Mouse (Mus musculus) adrenal gland, postnatal 10 days (tissue): ENCODE measurements around the gene Gpr61. TPM values are rescaled to one million over a fixed set of nuclear protein-coding genes. Genes with fewer than 3 reads are reported as not detected.

ENCODE experiments used
- DNase-seq: peaks from one replicate; pipeline ENCODE4 v3.0.0; 2021; ENCODE audit warnings: mixed read lengths
- total RNA-seq, 2 experiments: library from RNA; stranded (reverse); gene quantifications; 2 replicates each; pipeline ENCODE4 v1.2.3; 2021

The Gpr61 gene
- total RNA-seq, 2 experiments from 2014 or later = 0.15 to 0.48 TPM

GRCm38 (mm10) chr3:108129804-108130203 lies 24.9 kb downstream of the Gpr61 start:
- DNase-seq = no peak

- DNase-seq = no peak
Observed at GRCm38 (mm10) chr3:108129367-108129766, 25.3 kb downstream of the Gpr61 start.

- no peak for DNase-seq
Observed at GRCm38 (mm10) chr3:108128520-108128919, 26.2 kb downstream of the Gpr61 start.

GRCm38 (mm10) chr3:108126327-108126726 lies 28.4 kb downstream of the Gpr61 start:
- DNase-seq = no peak

- DNase-seq = no peak
Observed at GRCm38 (mm10) chr3:108124131-108124530, 30.6 kb downstream of the Gpr61 start.

- no peak for DNase-seq
Observed at GRCm38 (mm10) chr3:108123242-108123641, 31.4 kb downstream of the Gpr61 start.

GRCm38 (mm10) chr3:108121101-108121500 lies 33.6 kb downstream of the Gpr61 start:
- peak; percentile 18 for DNase-seq

GRCm38 (mm10) chr3:108117465-108117864 lies 37.2 kb downstream of the Gpr61 start:
- no peak for DNase-seq

- DNase-seq = no peak
Observed at GRCm38 (mm10) chr3:108113591-108114289, 40.9 kb downstream of the Gpr61 start.

- no peak for DNase-seq
Observed at GRCm38 (mm10) chr3:108112666-108113065, 42.0 kb downstream of the Gpr61 start.

GRCm38 (mm10) chr3:108112246-108112645 lies 42.4 kb downstream of the Gpr61 start:
- no peak for DNase-seq

- peak; percentile 38 for DNase-seq
Observed at GRCm38 (mm10) chr3:108111320-108111719, 43.4 kb downstream of the Gpr61 start.

GRCm38 (mm10) chr3:108105281-108105680 lies 49.4 kb downstream of the Gpr61 start:
- DNase-seq = no peak

- DNase-seq = no peak
Observed at GRCm38 (mm10) chr3:108102075-108102474, 52.6 kb downstream of the Gpr61 start.

GRCm38 (mm10) chr3:108101594-108101993 lies 53.1 kb downstream of the Gpr61 start:
- DNase-seq = no peak

Other genes with a start within 250 kb of the Gpr61 start
- 10 to 100 TPM; 43.1 to 44.0 TPM for gene Gstm7, start 223.1 kb downstream of the Gpr61 start, total RNA-seq
- gene Gstm6, start 211.1 kb downstream of the Gpr61 start, total RNA-seq = 1 to 10 TPM; 3.9 to 5.6 TPM
- gene Gstm3, start 185.6 kb downstream of the Gpr61 start, total RNA-seq = under 1 TPM; 0.39 to 0.51 TPM
- 100 to 1,000 TPM in 1 of 2 experiments, 10 to 100 TPM in 1; 95.5 to 101 TPM for gene Gstm2, start 168.4 kb downstream of the Gpr61 start, total RNA-seq
- gene Gstm1, start 136.9 kb downstream of the Gpr61 start, total RNA-seq = 100 to 1,000 TPM; 131 to 144 TPM
- 10 to 100 TPM; 12.8 to 13.3 TPM for gene Gstm4, start 110.0 kb downstream of the Gpr61 start, total RNA-seq
- gene Ampd2, start 68.2 kb downstream of the Gpr61 start, total RNA-seq = 10 to 100 TPM; 79.3 to 92.2 TPM
- 1 to 10 TPM; 6.6 to 6.8 TPM for gene Gnat2, start 62.1 kb downstream of the Gpr61 start, total RNA-seq
- gene Gnai3, start 8.7 kb downstream of the Gpr61 start, total RNA-seq = 100 to 1,000 TPM; 101 to 113 TPM
- gene Amigo1, start 31.5 kb upstream of the Gpr61 start, total RNA-seq = 10 to 100 TPM; 13.1 to 18.4 TPM
- 1 to 10 TPM; 6.6 to 6.9 TPM for gene Cyb561d1, start 46.3 kb upstream of the Gpr61 start, total RNA-seq
- gene Atxn7l2, start 56.1 kb upstream of the Gpr61 start, total RNA-seq = 10 to 100 TPM in 1 of 2 experiments, 1 to 10 TPM in 1; 7.6 to 10.1 TPM
- gene Sypl2, start 71.8 kb upstream of the Gpr61 start, total RNA-seq = 10 to 100 TPM; 13.3 to 44.9 TPM
- 10 to 100 TPM; 90.7 to 94.6 TPM for gene Psma5, start 102.0 kb upstream of the Gpr61 start, total RNA-seq
- 10 to 100 TPM; 46.1 to 48.8 TPM for gene Sort1, start 129.2 kb upstream of the Gpr61 start, total RNA-seq
- gene Mybphl, start 210.0 kb upstream of the Gpr61 start, total RNA-seq = not detected
- gene Psrc1, start 229.0 kb upstream of the Gpr61 start, total RNA-seq = 1 to 10 TPM; 6.0 to 6.4 TPM